Mouse (Mus musculus) kidney, postnatal 0 days (tissue): ENCODE measurements at regions not wholly inside any gene's neighbourhood (a gene's known extent, or its start where the extent isn't known, plus 50 kb on each side); places are given as distances from the start of the nearest gene placed in this dataset.
A peak's percentile ranks its signal among the peaks of the same experiment; 100 is the strongest.

Source experiments
- ATAC-seq: fragments of 200-750 bp; cut with Nextera tagmentation; replicated peaks from 2 replicates; pipeline ENCODE4 v1.8.0; 2017; ENCODE audit warnings: low read depth, moderate number of reproducible peaks, moderate TSS enrichment, moderate library complexity; ENCODE audit not compliant: low FRiP score
- DNase-seq: peaks from one replicate; pipeline ENCODE4 v3.0.0-alpha.2; 2016; ENCODE audit warnings: low spot score
- H3K27ac ChIP-seq: fragments of 300-500 bp; sonication (generic); 2 replicates; pipeline ENCODE4 v1.5.1; 2014; ENCODE audit warnings: mild to moderate bottlenecking
- H3K27me3 ChIP-seq: fragments of 300-500 bp; sonication (generic); 2 replicates; pipeline ENCODE4 v1.6.1; 2014; ENCODE audit warnings: low read length, mixed read lengths; ENCODE audit not compliant: insufficient read depth
- H3K36me3 ChIP-seq: fragments of 300-500 bp; sonication (generic); 2 replicates; pipeline ENCODE4 v1.6.1; 2014; ENCODE audit warnings: low read length, mixed read lengths; ENCODE audit not compliant: insufficient read depth
- H3K4me1 ChIP-seq: fragments of 300-500 bp; sonication (generic); replicated peaks from 2 replicates; pipeline ENCODE4 v1.6.1; 2014; ENCODE audit warnings: antibody characterized with exemption, low read length, mixed read lengths; ENCODE audit not compliant: insufficient read depth
- H3K4me2 ChIP-seq: fragments of 300-500 bp; sonication (generic); 2 replicates; pipeline ENCODE4 v1.6.1; 2014; ENCODE audit warnings: mild to moderate bottlenecking, low read length, moderate library complexity, mixed read lengths
- H3K4me3 ChIP-seq: fragments of 300-500 bp; sonication (generic); replicated peaks from 2 replicates; pipeline ENCODE4 v1.5.1; 2014; ENCODE audit warnings: low read depth, low read length
- H3K9ac ChIP-seq: fragments of 300-500 bp; sonication (generic); 2 replicates; pipeline ENCODE4 v1.6.1; 2014; ENCODE audit warnings: low read depth, low read length
- H3K9me3 ChIP-seq: fragments of 300-500 bp; sonication (generic); replicated peaks from 2 replicates; pipeline ENCODE4 v1.6.1; 2016; ENCODE audit warnings: low read length, inconsistent platforms, mixed read lengths
- CTCF ChIP-seq: IDR thresholded peaks from 2 replicates; pipeline ENCODE4 v1.5.1; 2016; ENCODE audit warnings: antibody characterized with exemption, low read depth, mild to moderate bottlenecking, moderate library complexity
- WGBS: fragments of 180-500 bp; shearing (Covaris S2); extraction: QIAGEN DNeasy Blood & Tissue Kit; methylation state at CpG from one replicate; pipeline ENCODE4 v1.1.7; 2014; 5-methylcytosine and 5-hydroxymethylcytosine counted together

- Histone ChIP-seq H3K4me1 (no peaks in the 10 kb centered on the region), H3K9me3 (no peaks in the 10 kb centered on the region), H3K36me3 (no peaks in the 10 kb centered on the region), H3K27ac (no peak overlapping the region), H3K9ac (no peak overlapping the region), H3K27me3 (no peaks in the 10 kb centered on the region), H3K4me2 (no peak overlapping the region), H3K4me3 (no peak overlapping the region)
- no peak for TF ChIP-seq CTCF
- 18% methylated on average over 5 of the region's 5 CpGs for whole genome bisulfite sequencing
- no peak for DNase-seq
- ATAC-seq: no peak
These were observed 380.7 kb upstream of the Tbx3 start for GRCm38 (mm10) chr5:119289808-119290207.

GRCm38 (mm10) chr5:119292323-119292722 is 378.1 kb upstream of the Tbx3 start:
- Histone ChIP-seq H3K4me1 (no peaks in the 10 kb centered on the region), H3K9ac (no peak overlapping the region), H3K27me3 (no peaks in the 10 kb centered on the region), H3K36me3 (no peaks in the 10 kb centered on the region), H3K4me2 (no peak overlapping the region), H3K4me3 (no peak overlapping the region), H3K27ac (no peak overlapping the region), H3K9me3 (no peaks in the 10 kb centered on the region)
- DNase-seq (no peak), ATAC-seq (no peak)
- 71% methylated on average over 9 of the region's 9 CpGs for WGBS
- no peak for TF ChIP-seq CTCF

GRCm38 (mm10) chr5:119292889-119293288 is 377.6 kb upstream of the Tbx3 start:
- H3K4me3 ChIP-seq: no peak overlapping the region
- H3K27me3 ChIP-seq: no peaks in the 10 kb centered on the region
- 89% methylated on average over 1 of the region's 1 CpGs for WGBS
- no peaks in the 10 kb centered on the region for H3K36me3 ChIP-seq
- H3K9me3 ChIP-seq: no peaks in the 10 kb centered on the region
- no peak for ATAC-seq
- 0 out of 2 replicates have a peak, but pooled peaks have one; percentile 14 for TF ChIP-seq CTCF
- no peak overlapping the region for H3K9ac ChIP-seq
- H3K27ac ChIP-seq: no peak overlapping the region
- no peak overlapping the region for H3K4me2 ChIP-seq
- no peak for DNase-seq
- no peaks in the 10 kb centered on the region for H3K4me1 ChIP-seq

- no peaks in the 10 kb centered on the region for H3K36me3 ChIP-seq
- no peaks in the 10 kb centered on the region for H3K27me3 ChIP-seq
- DNase-seq: no peak
- H3K27ac ChIP-seq: no peak overlapping the region
- ATAC-seq: no peak
- no peaks in the 10 kb centered on the region for H3K4me1 ChIP-seq
- H3K4me3 ChIP-seq: no peak overlapping the region
- H3K9me3 ChIP-seq: no peaks in the 10 kb centered on the region
- no peak overlapping the region for H3K4me2 ChIP-seq
- H3K9ac ChIP-seq: no peak overlapping the region
- TF ChIP-seq CTCF: no peak
- 61% methylated on average over 3 of the region's 3 CpGs for WGBS
These were observed 371.2 kb upstream of the Tbx3 start for GRCm38 (mm10) chr5:119299311-119299710.

- H3K4me3 ChIP-seq: no peak overlapping the region
- H3K36me3 ChIP-seq: no peaks in the 10 kb centered on the region
- no peaks in the 10 kb centered on the region for H3K27me3 ChIP-seq
- no peak for ATAC-seq
- no peaks in the 10 kb centered on the region for H3K9me3 ChIP-seq
- 54% methylated on average over 7 of the region's 7 CpGs for WGBS
- no peaks in the 10 kb centered on the region for H3K4me1 ChIP-seq
- DNase-seq: peak; percentile 45
- no peak overlapping the region for H3K27ac ChIP-seq
- TF ChIP-seq CTCF: no peak
- no peak overlapping the region for H3K4me2 ChIP-seq
- H3K9ac ChIP-seq: no peak overlapping the region
These were observed 370.4 kb upstream of the Tbx3 start for GRCm38 (mm10) chr5:119300106-119300505.

GRCm38 (mm10) chr5:119301539-119301938 is 368.9 kb upstream of the Tbx3 start:
- 43% methylated on average over 5 of the region's 5 CpGs for WGBS
- Histone ChIP-seq H3K4me2 (no peak overlapping the region), H3K36me3 (no peaks in the 10 kb centered on the region), H3K4me3 (no peak overlapping the region), H3K9me3 (no peaks in the 10 kb centered on the region), H3K9ac (no peak overlapping the region), H3K27ac (no peak overlapping the region), H3K27me3 (no peaks in the 10 kb centered on the region), H3K4me1 (no peaks in the 10 kb centered on the region)
- ATAC-seq (no peak), DNase-seq (peak; percentile 22)
- no peak for TF ChIP-seq CTCF

GRCm38 (mm10) chr5:119304721-119305120 is 365.7 kb upstream of the Tbx3 start:
- no peak overlapping the region for H3K9ac ChIP-seq
- 19% methylated on average over 5 of the region's 5 CpGs for WGBS
- TF ChIP-seq CTCF: no peak
- no peaks in the 10 kb centered on the region for H3K27me3 ChIP-seq
- H3K27ac ChIP-seq: no peak overlapping the region
- H3K4me3 ChIP-seq: no peak overlapping the region
- no peaks in the 10 kb centered on the region for H3K4me1 ChIP-seq
- no peak overlapping the region for H3K4me2 ChIP-seq
- DNase-seq (no peak), ATAC-seq (no peak)
- H3K9me3 ChIP-seq: no peaks in the 10 kb centered on the region
- no peaks in the 10 kb centered on the region for H3K36me3 ChIP-seq
